Mouse (Mus musculus): Measurements from ENCODE around the gene Nav2.

Nav2 gene

DNA sequence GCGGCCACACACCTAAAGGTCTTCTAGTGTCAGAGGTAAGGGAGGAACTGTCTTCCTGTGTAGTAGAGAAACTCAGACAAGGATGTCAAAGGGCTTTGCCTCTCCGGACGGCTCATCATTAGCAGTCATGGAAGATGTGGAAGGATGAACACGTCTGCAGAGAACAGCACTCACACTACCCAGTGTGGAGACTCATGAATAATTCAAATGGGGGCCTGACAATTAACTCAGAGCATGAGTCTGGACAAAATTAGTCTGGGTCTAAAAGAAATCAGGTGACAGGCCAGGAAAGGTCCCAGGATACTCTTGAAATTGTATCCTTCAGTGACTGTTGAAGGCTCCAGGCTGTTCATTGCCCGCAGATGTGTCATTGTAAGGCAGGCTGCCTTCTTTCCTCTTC lies 17.5 kb upstream of the Nav2 start:
- DNase-seq: no peak

DNA sequence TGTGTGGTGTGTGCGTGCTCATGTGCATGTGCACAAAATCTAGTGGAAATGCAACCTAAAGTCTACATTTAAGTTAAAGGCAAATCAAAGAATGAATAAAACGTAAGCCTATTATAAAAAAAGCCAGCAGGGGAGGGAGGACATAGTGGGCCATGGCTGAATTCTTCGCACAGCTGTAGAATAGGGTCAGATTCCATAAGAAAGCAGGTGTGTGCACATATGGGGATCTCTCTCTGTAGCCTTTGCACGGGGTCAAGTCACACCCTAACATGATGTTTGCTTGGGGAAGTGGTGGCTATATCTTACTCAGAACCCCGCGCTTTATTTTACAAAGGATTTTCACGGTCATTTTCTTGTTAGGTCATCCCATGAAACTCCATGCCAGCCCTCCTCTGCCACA lies 15.4 kb upstream of the Nav2 start:
- no peak for DNase-seq

DNA sequence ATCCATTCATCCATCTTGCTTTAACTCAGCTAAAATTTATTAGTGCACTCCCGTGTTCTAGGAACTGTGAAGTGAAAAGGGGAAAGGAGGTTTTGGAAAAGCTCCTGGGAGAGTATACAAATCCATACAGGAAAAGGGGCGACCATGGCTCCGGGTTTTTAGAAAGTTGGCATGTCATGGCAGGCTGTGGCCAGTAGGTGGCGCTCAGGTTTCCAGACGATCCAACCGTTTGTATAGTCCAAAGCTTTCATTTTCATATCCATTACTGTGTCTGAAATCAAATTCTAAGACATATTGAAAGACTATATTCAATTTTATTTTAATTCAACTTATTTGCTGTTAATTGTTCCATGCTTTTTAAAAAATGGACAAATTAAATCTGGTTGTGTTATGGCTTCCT lies 14.4 kb upstream of the Nav2 start:
- peak; percentile 77 for DNase-seq

DNA sequence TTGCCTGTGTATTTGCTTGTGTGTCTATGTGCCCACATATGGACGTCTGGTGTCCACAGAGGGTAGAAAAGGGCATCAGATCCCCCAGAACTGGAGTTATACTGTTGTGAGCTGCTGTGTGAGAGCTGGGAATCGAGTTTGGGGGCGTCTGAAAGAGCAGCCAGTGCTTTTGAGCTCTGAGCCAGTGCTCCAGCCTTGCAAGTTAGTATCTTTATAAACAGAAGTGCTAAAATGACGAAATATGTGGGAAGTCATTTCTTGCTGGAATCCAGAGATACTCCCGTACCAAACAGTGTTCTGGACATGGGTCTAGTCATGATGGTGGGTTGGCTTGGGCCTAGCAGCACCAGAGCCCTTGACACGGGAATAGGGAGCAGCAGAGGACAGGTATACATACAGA lies 13.8 kb upstream of the Nav2 start:
- no peak for DNase-seq

DNA sequence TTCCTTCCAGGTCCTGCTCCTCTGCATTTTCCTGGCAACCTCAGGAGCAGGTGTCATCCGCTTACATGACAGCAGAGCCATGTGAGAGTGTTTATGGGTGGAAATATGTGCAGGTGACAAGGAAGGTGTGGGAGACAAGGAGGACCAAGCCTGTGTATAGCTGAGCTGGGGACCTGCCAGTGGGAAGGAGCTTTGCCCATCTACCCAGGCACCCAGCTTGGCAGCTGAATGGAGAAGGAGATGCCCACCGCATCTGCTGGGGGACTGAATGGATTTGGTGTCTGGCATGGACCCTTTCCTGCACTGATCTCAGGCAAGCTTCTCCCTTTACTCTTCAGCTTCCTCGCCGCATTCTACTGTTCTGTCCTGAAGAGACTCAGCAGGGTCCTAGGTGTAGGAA lies 13.0 kb upstream of the Nav2 start:
- no peak for DNase-seq

DNA sequence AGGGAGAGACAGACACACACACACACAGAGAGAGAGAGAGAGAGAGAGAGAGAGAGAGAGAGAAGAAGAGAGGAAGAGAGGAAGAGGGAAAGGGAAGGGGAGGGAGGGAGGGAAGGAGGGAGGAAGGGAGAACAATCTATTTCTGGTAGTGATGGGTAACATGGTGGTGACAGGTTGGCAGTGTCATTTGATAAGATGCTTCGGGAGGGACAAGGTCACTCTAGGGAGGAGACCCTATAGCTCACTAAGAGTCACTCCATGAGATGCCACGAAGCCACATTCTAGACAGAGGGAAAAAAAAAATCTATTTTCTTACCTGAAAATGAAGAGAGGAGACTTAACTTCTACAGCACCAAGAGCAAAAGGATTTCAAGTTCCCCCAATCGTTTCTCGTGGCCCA lies 12.5 kb upstream of the Nav2 start:
- no peak for DNase-seq

DNA sequence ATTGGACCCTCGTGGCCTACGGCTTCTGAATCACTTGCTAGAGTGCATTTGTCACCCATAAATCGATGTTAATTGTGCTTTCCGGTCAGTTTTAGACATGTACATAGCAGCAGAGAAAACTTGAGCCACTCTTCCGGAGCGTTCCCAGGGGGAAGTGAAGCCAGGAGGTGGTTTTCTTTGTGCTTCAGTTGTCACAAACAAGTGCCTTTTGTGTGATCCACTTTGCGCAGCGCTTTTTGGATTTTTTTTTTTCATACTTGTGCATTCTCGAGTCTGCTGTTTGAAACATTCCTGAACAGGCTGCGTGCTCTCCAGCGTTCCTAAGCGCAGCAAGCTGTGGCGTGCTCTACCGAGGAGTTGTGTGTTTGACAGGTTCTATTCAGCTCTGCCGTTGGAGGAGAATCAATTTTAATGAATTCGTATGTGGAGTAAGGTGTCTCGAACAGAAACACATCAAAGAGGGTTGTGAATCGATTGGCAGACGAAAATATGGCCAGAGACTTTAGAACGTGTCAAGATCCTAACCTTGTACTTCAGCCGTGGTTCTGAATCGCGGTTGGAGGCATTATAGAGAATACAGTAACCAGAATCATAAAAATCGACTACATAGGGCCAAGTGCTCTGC lies 10.9 kb upstream of the Nav2 start:
- no peak for DNase-seq

DNA sequence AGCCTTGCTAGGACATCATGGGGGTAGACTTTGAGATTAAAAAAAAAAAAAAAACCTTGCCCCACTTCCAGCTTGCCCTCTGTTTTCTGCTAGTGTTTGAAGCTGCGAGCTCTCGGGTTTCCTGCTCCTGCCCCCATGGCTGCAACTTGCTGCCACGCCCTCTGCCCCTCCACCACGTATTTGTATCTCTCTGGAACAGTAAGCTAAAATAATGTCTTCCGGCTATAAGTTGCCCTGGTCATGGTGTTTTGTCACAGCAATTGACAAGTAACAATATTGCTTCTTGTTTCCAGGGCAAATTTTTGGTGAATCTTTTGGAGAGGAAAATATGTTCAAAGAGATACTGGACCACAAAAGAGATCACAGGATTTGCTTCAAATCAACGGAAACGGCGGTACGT lies 10.1 kb upstream of the Nav2 start:
- DNase-seq: no peak

DNA sequence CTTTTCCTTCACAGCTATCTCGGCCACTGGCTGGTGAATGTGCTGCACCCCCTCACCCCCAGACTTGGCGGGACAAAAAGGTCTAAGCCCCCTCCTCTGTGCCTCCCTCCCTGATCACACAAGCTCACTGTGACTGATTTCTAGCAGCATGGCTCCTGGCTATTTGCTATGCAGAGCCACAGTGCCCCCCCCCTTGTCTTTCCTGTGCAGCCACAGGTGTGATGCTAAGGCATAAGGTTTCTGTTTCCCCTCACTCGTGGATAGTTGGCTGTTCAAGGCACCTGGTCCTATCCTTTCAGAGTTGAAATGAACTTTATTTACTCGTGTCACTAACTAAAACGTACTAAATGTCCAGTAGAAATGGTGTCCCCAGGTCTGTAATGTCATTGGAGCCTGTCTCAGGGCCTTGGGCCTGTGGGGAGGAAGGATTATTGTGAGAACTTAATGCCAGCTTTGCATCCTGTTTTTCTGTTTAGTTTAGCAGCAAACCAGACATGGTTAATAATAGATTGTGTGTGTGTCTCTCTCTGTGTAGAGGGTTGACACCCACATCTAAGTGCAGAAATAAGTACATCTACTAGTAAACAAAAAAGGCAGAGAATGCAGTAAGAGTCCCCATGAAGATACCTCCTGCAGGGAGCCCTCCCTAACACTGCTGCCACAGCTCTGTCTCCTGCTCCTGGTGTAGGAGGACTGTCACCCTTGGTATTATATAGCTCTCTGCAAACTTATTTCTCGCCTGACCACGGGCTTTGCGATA lies 7.9 kb upstream of the Nav2 start:
- DNase-seq: no peak

DNA sequence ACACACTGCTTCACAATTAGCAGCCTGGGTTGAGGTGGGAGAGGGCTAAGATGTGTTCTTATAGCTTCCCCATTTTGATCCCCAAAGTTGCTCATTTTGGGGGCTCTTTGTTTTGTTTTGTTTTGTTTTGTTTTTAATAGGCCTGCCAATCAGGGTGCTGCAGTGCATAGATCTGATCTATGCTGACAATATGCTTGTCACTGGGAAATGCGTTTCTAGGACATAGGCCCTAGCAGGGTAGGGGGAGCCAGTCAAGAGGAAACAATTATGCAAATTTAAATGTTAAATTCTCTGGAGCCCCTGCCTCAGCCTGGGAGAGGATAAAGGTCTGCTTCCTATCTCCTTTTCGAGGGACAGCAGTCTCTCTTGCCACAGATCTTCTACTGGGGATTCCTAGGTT lies 6.1 kb upstream of the Nav2 start:
- DNase-seq: no peak

DNA sequence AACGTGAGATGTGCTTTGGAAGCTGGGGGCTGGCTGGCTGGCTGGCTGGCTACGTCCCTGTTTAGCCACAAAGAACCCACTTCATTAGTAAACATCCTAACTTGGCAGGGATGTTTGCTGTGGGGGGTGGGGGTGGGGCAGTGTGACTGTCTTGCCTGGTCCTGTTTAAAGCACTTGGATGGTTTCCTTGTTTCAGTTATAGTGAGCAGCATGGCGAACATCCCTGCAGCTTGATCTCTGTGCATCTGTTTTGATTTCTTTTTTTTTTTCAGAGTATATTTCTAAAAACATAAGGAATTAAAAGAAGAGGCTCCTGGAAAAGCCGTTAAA lies 791 bp downstream of the Nav2 start:
- no peak for DNase-seq

DNA sequence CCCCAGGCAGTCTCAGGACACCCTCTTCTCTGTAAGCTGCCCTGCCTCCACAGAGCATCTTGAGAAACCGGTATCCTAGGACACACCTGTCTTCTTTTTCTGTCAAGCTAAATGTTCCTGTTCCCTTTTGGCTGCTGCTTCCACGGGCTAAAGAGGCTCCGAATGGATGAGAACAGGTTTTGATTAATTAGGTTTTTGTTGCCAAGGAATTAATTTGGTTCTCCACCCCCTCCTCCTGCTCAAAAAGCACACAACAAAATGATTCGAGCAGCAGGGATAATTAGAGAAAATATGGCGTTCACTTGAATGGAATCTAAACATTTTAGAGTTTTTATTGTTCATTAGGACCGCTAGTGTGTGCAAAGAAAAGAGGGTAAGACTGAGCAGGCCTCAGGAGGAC lies 1.8 kb downstream of the Nav2 start:
- DNase-seq: no peak

DNA sequence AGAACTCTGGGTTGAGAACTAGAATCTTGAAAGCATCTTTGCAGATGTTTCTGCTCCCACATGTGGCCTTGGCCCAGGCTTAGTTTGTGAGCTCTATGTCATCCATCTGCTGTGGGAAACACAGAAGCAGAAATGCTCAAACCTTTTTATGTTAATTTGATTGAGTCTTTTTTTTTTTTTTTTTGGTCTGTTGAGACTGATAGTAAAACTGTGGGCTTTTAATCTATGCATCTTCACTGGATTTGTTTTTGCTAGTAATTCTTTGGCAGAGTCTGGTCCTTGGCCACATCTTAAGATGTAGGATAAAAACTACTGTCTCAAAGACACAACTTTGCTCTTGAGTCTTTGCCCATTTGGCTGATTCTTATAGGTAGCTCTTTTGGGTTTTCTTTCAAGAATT lies 2.6 kb downstream of the Nav2 start:
- DNase-seq: no peak

DNA sequence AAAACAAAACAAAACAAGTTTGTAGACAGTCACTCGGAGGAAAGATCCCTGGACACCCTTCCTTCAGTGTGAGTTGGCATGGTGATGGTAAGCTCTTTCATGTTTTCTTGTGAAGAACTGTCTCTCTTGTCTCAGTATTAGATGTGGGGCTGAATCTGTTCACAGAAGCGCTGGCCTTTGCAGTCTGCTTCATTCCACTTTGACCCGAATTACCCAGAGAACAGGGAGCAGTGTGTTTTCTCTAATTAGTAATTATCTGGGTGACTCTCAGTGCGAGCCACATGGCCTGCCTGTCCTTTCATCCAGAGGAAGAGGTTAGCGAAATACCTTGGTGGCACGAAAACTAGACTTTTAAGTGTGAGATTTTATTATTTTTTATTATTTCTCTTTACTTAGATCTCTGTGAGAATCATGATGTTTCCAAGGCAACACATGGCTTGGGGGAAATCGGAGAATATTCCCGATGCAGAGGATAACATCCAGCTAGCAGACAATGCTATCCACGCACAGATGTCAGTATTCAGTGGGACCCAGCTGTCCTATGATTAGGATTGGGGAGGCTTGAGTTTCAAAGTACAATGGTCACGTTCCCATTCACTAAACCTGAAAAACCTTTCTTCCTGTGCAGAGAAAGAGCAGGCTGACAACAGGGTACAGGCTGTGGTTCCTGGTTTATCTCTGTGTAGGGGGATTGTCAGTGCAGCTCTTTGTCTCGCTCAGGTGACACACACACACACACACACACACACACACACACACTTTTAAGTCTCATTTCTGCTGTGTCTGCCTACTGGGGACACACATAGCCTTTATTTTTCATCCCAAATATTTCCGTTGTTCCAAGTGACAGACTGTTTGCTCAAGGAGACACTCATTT lies 6.4 kb downstream of the Nav2 start:
- no peak for DNase-seq

DNA sequence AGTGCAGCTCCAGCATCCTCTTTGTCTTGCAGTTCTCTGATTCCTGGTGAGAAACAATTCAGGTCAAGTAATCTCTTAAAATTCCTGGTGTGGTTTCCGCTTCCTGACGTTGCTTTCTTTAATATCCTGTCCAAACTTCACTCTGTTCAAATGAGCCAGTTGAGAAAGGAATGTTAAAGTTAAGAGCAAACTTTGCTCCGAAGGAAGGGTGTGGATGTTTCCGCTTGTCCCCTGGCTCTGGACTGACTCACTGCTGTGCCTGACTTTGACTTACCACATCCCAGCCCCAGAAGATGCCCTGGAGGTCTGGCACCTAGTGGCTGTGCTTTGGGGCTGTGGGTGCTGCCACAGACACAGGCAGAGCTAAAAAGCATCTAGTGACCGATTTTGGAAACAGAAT lies 8.9 kb downstream of the Nav2 start:
- DNase-seq: no peak

DNA sequence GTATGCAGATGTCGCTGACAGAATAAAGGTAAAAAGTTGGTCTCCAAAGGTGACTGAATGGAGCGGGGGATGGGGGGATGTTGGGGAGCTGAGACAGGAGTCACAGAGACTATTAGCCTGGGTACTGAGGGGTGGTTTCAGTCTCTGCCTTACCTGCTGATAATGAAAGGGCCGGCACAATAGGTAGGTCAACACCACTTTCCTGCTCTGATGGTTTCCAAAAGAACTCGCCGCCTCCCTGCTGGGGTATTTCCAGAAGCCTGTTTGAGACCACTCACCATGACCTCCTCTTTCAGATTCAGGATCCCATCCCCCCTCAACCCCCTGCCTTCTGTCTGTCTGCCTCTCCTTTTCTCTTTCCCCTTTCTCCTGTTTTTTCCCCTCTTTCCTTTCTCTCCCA lies 9.5 kb downstream of the Nav2 start:
- DNase-seq: no peak

DNA sequence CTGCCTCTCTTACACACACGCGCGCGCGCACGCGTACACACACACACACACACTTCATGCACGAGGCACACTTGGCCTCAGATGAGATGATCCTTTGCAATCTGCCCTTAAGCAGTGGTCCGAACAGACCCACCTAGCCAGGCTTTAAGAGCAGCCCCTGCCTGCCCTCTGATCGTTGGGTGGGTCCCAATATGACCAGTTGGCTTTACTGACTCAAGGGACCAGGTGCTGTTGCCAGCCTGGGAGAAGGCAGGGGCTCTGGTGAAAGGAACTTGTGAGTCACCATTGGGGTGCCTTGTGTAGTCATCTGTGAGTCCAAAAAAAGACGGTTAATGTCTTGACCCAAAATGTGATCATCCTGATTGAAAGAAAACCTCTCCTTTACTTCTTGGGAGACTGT lies 9.9 kb downstream of the Nav2 start:
- no peak for DNase-seq

DNA sequence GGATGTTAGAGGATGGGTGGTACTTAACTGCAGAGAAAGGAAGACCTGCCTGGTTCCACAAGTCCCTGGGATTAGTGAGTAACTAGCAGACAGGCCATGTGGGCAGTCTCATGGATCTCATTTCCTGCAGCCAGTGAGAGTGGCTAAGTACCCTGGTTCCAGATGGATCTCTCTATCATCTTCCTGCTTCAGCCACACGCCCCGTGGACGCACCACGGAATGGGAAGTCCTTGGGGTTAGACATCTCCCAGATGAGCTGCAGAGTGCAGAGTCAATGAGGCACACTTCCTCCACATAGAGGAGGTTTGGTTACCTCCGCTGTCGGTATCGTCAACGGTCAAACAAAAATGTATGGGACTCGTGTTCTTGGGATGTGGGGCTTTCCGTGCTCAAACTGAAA lies 15.1 kb downstream of the Nav2 start:
- no peak for DNase-seq

DNA sequence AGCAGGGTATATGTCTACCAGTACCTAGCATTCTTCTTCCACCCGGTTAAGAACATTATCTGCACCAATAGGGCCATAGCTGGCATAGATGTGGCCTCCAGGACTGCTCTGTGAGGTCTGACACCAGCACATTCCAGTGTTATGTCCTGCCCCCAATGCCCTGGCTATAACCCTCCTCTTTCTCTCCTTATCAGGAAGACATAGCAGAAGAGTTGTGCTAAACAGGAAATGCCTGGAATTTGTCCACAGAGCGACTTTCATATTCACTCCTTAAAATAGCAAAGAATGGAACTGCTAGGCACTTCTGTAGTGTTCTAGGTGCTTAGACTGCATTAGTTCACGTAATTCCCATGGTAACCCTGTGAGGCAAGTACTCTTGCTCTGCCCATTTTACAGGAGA lies 16.7 kb downstream of the Nav2 start:
- no peak for DNase-seq

DNA sequence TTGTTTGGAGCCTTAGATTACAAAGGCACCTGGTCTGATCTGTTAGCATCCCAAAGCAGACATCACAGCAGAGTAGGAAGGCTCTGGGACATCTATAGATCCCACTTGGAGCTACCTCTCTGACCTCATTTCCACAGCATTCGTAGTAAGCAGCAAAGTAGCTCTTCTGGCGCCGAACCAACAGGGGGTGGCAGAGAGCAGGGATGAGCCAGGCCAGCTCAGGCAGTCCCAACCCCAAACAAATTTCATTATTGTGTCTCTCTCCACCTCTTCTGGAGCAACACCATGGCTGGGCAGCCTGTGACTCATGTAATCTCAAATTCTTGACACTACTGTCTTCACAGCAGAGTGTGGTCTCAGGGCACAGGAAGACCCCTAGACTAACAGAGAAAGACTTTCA lies 19.8 kb downstream of the Nav2 start:
- DNase-seq: peak; percentile 70

DNA sequence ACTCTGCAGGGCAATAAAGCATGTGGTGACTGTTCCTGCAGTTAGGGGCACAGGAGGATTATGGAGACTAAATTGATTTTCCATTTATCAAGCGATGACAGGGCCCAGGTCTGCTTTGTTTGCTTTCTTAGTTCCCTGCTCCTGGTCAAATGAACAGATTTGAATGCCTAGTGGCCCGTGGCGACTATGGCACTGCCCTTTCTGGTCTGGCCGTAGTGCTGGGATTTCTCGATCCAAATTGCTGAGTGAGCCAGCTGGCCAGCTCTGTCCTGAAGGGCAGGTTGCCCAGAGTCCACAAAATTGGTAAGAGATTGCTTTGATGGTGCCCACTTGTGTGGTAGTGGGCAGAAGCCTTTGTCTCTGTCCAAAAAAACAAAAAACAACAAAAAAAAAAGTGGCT lies 21.9 kb downstream of the Nav2 start:
- DNase-seq: no peak

DNA sequence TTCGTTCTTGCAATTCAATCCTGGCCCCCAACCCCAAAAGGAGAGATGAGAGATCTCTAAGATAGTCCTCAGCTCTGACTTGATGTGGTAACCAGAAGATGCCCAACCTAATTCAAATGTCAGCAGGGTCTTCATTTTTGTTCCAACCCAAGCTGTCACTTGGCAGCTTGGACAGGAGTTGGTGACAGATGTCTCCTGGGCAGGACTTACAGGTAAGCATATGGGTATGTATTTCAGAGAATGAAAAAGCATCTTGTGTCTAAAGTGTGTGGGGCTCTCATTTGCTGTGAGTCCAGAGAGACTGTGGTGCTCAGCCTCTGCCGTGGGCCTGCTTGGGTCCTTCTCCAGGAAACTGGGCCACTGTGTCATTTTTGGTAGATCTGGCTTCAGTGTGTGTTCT lies 23.6 kb downstream of the Nav2 start:
- no peak for DNase-seq

DNA sequence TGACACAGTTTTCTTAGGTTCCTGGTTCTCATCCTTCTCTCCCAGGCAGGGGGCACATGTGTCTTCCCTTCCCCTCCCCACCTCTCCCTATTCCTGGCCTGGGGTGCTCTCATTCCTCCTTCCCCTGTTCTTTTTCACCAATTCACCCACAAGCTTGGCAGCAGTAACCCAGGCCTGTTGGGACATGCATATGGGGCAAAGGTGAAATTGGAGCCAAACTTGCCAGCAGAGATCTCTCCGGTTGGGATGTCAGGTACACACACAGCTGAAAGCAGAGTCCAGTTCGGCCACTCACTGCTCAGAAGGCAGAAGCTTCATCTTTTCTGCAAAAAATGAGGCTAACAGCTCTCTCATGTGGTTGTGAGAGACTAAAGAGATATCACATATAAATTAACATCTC lies 26.3 kb downstream of the Nav2 start:
- no peak for DNase-seq

DNA sequence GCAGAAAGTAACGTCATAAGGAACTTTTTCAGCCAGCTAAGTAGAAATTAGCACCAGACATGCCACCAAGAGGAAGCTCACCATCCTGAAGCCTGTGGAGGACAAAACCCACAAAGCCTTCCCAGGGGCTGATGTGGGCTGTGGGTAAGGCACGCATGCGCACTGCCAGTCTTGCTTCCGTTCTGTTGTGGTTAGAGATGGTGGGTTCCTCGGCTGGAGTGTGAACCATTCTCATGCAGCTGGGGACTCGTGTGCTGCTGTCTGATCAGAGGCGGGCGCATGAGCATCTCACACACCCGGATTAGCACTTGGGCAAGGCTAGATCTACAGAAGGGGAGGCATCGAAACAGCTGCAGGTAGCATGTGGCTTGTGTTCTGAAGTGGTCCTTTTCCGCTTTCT lies 29.0 kb downstream of the Nav2 start:
- no peak for DNase-seq

Data from right cerebral cortex, postnatal 14 days (tissue).